ENCODE assay signal across 9 mouse cellular contexts in genomic region chr17:63287413-63287812, GRCm38 (mm10).
DNase-seq lines count a peak whose midpoint lies in the region; ATAC-seq and TF ChIP-seq lines count a peak whose summit lies in the region.
"Had no signal": no experiment of that assay in that cellular context is flagged by ENCODE, and none has a peak within 500 bp of the region (broad histone marks: within the 10 kb centered on the region; RNA-seq: fewer than 3 reads in every experiment).

No protein-coding gene starts in this region.

- no peaks in the 10 kb centered on the region for H3K36me3 ChIP-seq in intestine, embryonic 14.5 days (ENCODE audit: control insufficient read depth, insufficient read depth, low read length)
- no peaks in the 10 kb centered on the region for H3K36me3 ChIP-seq in intestine, embryonic 16.5 days (ENCODE audit: control insufficient read depth, insufficient read depth, low read length)
- H3K36me3 ChIP-seq in kidney, postnatal 0 days (ENCODE audit: insufficient read depth, low read length) = no peaks in the 10 kb centered on the region

- no peak overlapping the region for H3K27ac ChIP-seq in intestine, embryonic 14.5 days (ENCODE audit: low read depth)
- no peak overlapping the region for H3K27ac ChIP-seq in intestine, embryonic 16.5 days (ENCODE audit: low read length)
- no peak overlapping the region for H3K27ac ChIP-seq in kidney, postnatal 0 days

- H3K9me3 ChIP-seq in intestine, embryonic 14.5 days (ENCODE audit: control insufficient read depth, low read length) = no peaks in the 10 kb centered on the region
- H3K9me3 ChIP-seq in intestine, embryonic 16.5 days (ENCODE audit: control insufficient read depth, low read length) = no peaks in the 10 kb centered on the region
- no peaks in the 10 kb centered on the region for H3K9me3 ChIP-seq in kidney, postnatal 0 days (replicated peaks; ENCODE audit: low read length)

- H3K4me2 ChIP-seq in intestine, embryonic 14.5 days (ENCODE audit: low read length) = no peak overlapping the region
- no peak overlapping the region for H3K4me2 ChIP-seq in intestine, embryonic 16.5 days (ENCODE audit: low read depth, low read length)
- H3K4me2 ChIP-seq in kidney, postnatal 0 days (ENCODE audit: low read length) = no peak overlapping the region

- H3K27me3 ChIP-seq in intestine, embryonic 14.5 days (replicated peaks; ENCODE audit: control insufficient read depth, insufficient read depth, low read length) = no peaks in the 10 kb centered on the region
- no peaks in the 10 kb centered on the region for H3K27me3 ChIP-seq in intestine, embryonic 16.5 days (replicated peaks; ENCODE audit: control insufficient read depth, insufficient read depth, low read length)
- H3K27me3 ChIP-seq in kidney, postnatal 0 days (ENCODE audit: insufficient read depth, low read length) = no peaks in the 10 kb centered on the region

- no peak overlapping the region for H3K9ac ChIP-seq in intestine, embryonic 14.5 days (ENCODE audit: low read length)
- no peak overlapping the region for H3K9ac ChIP-seq in intestine, embryonic 16.5 days (ENCODE audit: low read depth, low read length)
- H3K9ac ChIP-seq in kidney, postnatal 0 days (ENCODE audit: low read depth, low read length) = no peak overlapping the region

- 0 out of 2 replicates have a peak, but pooled peaks have one; percentile 19 for TF ChIP-seq CTCF in kidney, postnatal 0 days (IDR thresholded peaks at IDR 0.05; ENCODE audit: low read depth)

- DNase-seq in intestine, embryonic 14.5 days (ENCODE audit: low spot score) = peak; percentile 58
- peak; percentile 23 for DNase-seq in adipocyte (ENCODE audit: low spot score)
- DNase-seq in cerebellum, postnatal 36 days = peak; percentile 37 to 52
- DNase-seq in kidney, postnatal 0 days (ENCODE audit: low spot score) = peak; percentile 42
- DNase-seq in layer of hippocampus, postnatal 36 days = no peak
- DNase-seq in frontal cortex, postnatal 36 days (ENCODE audit: low spot score in 2 of 2) = no peak

- 0 out of 2 replicates have a peak, but pooled peaks cover 5% of the 10 kb centered on the region for H3K4me1 ChIP-seq in intestine, embryonic 14.5 days (replicated peaks; ENCODE audit: control insufficient read depth, insufficient read depth, low read length)
- H3K4me1 ChIP-seq in intestine, embryonic 16.5 days (ENCODE audit: control insufficient read depth, insufficient read depth, low read length) = peaks cover 5% of the 10 kb centered on the region
- H3K4me1 ChIP-seq in kidney, postnatal 0 days (replicated peaks; ENCODE audit: insufficient read depth, low read length) = no peaks in the 10 kb centered on the region

- no peak overlapping the region for H3K4me3 ChIP-seq in intestine, embryonic 14.5 days (ENCODE audit: low read depth, low read length)
- H3K4me3 ChIP-seq in intestine, embryonic 16.5 days (ENCODE audit: low read length) = no peak overlapping the region
- H3K4me3 ChIP-seq in kidney, postnatal 0 days (replicated peaks; ENCODE audit: low read depth, low read length) = no peak overlapping the region
- H3K4me3 ChIP-seq: myocyte had no signal

- no peak for ATAC-seq in intestine, embryonic 14.5 days (replicated peaks; ENCODE audit: low FRiP score, low TSS enrichment, low read depth)
- no peak for ATAC-seq in intestine, embryonic 16.5 days
- no peak for ATAC-seq in kidney, postnatal 0 days (replicated peaks; ENCODE audit: low FRiP score, low read depth)
- ATAC-seq in megakaryocyte progenitor cell, adult 5-6 weeks (replicated peaks; ENCODE audit: poor library complexity) = no peak

- 23% methylated on average over 2 of the region's 2 CpGs for WGBS in intestine, embryonic 14.5 days
- WGBS in intestine, embryonic 16.5 days = 47% methylated on average over 2 of the region's 2 CpGs
- WGBS in kidney, postnatal 0 days = 42% methylated on average over 2 of the region's 2 CpGs

Comparison
In these comparisons a context has a peak if more than half of its experiments do, and no peak if none do; other contexts are left out.
1. DNase-seq: peak in intestine, embryonic 14.5 days (single experiment), adipocyte (single experiment), cerebellum, postnatal 36 days (2 of 2) and kidney, postnatal 0 days (single experiment); none in layer of hippocampus, postnatal 36 days (0 of 2) and frontal cortex, postnatal 36 days (0 of 2).